Mouse (Mus musculus) urinary bladder, adult 2 months (tissue): ENCODE results near the gene Cdc42ep4. TPM values are rescaled to one million over a fixed set of nuclear protein-coding genes. Genes with fewer than 3 reads are reported as not detected.

Source experiments
- DNase-seq: peaks from one replicate; pipeline ENCODE4 v3.0.0; 2022; ENCODE audit warnings: low spot score
- polyA plus RNA-seq: library from polyadenylated mRNA; depleted of rRNA; stranded (reverse); fragments of >200 nt; gene quantifications from 2 replicates; pipeline ENCODE4 v1.2.3, GENCODE M21; 2012

Gene Cdc42ep4
- polyA plus RNA-seq, 1 experiment = 19.8 TPM

DNA sequence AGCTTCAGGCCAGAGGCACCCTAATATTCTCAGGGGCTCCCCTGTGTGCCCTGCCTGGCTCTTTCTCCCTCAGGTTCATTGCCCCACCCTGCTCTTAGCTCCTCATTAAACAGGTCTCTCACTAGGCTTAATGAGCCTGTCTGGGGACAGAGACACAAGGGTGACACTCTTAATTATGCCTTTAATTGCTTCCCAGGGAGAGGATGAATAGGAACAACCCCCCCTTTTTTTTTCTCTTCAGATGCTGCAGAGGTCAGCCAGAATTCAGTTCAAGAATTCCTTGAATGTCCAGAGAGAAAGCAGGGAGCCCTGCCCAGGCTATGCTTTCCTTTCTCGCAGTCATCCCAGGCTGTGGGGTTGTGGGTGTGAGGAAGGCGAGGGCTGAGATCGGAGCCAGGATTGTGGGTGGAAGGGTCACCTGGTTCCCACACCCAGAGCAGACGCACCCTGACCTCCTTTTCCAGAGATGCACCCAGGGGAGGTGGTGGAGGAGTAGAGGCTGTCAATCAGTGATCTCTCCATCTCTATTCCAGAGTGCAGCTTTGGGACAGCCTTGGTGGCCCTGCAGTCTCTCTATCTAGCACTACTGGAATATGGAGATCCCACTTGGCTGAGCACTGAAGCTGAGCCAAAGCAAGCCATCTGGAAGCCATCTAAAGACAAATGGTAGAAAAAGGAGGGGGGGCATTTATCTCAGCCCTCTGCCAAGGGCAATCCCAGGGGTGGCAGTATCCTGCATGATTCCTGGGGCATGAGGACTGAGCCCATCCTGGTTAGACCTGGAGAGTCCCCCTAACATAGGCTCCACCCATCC lies 26.2 kb downstream of the Cdc42ep4 start:
- no peak for DNase-seq

DNA sequence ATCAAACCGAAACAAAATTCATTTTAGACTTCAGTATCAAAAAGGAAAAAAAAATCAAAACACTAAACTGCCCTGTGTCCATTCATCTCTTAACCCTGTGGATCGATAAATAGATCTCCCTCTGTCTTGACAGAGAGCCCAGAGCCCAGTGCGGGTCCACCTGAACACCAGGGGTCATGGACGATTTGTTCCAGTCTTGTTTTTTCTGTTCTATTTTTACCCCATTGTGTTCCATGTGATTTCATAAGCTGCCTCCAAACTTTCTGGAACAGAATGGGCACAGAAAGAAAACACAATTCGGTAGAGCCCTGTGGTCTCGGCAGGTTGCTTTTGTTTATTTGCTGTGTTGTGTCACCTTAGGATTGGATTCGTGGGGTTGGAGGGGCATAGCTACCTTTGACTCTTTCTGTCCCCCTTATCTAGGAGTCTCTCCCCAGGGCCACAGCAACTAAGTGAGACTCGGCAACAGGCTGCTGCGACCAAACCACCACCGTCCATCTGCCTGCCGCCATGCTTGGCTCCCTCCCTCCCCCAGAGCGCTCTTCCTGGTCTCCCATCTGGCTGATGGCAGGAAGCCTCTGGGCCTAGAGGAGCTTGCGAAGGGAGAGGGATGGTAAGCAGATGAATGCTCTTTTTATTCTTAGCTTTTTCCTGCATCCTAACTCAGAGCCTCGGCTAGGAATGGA lies 29.1 kb downstream of the Cdc42ep4 start:
- DNase-seq = no peak

DNA sequence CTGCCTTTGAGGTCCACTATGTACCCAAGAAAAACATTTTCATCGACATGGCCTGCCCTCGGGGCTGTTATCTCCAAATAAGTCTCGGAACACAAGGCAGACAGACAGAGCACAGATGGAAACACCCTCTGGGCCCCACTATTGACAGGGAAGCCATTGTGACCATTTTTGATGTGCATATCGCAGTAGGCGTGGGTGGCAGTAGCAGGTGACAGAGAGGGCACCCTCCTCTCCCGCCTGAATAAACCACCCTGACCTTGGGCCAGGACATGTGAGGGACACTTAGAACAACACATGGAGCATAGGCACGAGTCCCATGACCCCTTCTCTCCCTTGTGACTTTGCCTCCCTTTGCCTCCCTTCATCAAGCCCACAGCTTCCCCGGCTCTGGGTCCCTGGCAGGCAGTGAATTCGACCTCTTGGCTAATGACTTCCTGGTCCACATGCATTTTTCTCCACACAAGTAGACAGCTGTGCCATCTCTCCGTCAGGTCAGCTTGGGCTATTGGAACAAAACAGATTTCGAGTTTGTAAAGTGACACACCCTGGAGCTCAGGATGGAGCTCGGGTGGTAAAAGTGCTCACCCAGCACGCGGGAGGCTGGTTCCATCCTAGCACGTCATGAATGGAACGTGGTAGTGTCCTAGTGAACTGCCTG lies 33.8 kb downstream of the Cdc42ep4 start:
- no peak for DNase-seq

DNA sequence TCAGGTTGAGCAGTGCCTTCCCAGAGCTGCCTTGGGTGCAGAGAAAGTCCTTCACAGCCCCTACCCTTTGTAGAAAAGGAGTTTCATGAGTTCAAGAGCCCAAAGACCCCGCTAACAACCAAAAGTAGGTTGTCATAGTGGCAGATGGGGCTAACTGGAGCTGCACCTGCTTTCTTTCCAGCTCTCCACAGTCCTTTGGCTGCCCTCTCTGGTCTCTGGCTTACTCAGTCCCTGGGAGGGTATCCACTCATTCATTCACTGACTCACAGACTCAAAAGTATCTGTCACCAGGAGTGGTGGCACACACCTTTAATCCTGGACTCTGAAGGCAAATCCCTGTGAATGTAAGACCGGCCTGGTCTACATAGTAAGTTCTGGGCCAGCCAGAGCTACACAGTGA lies 35.5 kb downstream of the Cdc42ep4 start:
- no peak for DNase-seq

DNA sequence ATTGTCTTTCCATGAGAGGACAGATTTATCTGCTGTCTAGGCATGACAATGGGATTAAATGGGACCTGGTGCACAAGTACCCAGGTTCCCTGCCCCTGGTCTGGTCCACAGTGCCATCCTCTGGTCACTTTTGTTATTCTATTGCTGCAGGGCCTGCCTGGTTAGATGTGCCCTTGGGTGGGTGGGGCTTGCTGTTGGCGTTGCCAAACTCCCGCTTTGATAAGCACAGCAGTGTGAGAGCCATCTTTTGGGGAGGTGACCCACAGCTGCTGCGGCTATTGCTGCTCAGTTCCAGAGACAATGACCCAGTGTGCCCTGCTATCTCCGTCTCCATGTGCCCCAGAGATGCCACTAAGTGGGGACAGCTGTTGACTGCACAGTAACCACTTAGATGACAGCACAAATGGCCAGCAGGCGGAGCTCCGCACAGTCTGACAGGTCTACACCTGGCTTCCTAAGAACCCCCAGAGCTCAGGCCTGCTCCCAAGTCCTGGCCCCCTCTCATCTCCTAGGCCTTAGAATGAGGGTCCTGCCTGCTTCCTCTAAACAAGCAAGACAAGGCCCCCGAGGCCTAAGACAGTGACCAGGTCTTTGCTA lies 36.5 kb downstream of the Cdc42ep4 start:
- no peak for DNase-seq

DNA sequence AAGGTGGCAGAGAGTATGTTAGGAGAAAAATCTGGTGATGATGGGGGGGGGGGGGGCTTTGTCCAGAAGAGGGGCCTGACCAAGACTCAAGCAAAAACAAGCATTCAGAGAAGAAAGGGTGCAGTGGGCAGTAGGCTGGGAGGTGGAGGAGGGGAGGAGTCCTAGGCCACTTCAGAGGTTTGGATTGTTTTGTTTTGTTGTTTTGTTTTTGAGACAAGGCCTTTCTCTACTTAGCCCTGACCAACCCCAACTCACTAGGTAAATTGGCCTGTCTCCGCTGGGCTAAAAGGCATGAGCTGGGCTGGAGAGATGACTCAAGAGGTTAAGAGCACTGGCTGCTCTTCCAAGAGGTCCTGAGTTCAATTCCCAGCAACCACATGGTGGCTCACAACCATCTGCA lies 40.6 kb downstream of the Cdc42ep4 start:
- no peak for DNase-seq

DNA sequence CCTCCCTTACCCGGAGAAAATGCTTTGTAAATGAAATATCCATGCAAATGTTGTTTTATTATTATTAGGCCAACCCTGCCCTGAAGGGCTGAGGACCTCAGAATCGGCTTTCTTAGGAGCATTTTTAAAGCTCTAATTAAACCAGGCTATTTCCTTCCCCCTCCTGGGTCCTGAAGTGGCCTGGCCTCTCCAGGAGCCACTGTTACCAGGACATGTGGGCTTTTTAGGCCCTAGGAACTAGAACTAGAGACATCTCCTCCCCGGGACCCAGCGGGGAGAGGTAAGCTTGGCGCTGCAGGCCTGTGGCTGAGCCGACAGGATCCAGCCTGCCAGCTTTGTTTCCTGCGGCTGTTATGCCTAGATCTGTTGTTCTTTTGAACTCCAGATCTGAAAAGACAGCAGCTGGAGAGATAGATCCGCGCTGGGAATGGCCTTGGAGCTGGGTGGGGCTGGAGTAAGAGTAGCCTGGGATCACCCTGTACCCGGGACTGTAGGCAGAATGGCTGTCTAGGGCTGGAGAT lies 41.4 kb downstream of the Cdc42ep4 start:
- DNase-seq = no peak

DNA sequence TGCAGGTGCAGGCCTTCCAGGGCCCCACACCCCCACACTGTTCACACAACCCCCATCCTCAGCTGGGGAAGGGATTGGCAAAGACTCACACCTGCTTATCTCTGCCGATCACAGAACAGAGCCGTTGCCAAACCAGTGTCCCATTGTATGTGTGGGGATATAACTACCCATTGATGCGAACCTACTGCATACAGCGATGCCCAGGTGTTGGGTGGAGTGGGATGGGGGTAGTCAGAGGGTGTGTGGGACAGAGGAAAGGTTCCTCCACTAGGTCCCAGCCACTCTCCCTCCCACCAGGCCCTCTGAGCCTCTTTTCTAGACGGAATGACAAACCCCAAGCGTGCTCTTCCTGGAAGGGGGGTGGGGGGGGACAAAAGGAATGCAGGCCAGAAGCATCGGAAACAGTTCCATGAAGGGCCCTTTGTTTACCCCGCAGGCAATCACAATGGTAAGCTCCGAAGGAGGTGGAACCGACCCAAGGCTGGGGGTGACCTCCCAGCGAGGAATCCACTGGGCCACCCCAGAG lies 41.9 kb downstream of the Cdc42ep4 start, which contains the start of gene Cpsf4l:
Gene Cpsf4l (minus strand): TSS at position 287 of the 526 bp plus-strand sequence.
- no peak for DNase-seq

DNA sequence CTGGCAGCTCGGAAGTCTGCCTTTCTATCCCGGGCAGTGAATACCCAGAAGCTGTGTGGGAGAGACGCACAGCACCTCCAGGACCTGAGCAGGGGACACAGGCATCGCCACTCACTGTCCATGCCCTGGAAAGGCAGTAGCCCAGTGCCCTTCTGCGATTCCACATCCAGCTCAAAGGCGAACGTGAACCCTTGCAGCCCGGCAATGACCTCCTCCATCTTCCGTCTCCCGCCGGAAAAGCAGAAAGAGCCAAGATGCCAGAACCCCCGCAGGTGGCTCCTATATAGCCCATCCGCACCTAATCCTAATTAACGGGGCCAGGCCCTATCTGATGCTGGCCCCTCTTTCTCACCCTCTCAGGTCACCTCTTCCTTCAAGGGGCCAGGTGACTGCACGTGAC lies 42.4 kb downstream of the Cdc42ep4 start:
- DNase-seq = no peak

DNA sequence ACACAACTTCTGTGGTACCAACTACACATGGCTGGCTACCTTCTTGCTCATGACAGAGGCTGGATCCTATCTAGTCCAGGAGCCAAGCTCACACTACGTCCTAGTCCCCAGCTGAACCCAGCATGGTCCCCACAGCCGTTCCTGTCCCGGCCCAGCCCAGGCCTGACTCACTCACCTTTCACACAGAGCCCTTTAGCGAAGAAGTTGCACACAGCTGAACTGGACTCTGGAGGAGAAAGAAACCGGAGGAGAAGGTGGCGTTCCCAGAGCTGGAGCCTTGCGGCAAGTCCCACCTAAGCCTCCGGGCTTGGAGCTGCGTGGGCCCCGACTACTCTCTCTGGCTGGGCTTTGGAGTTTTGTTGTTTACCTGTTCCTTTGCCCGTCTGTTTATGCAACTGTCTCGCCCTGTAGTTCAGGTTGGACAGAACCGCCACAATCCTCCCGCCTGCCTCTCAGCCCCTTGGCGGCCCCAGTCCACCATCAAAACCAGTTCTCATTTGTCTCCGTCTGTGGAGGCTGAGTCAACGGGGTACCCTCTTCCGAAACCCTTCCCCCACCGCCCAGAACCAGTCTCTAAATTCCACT lies 43.0 kb downstream of the Cdc42ep4 start:
- DNase-seq = peak; percentile 56

DNA sequence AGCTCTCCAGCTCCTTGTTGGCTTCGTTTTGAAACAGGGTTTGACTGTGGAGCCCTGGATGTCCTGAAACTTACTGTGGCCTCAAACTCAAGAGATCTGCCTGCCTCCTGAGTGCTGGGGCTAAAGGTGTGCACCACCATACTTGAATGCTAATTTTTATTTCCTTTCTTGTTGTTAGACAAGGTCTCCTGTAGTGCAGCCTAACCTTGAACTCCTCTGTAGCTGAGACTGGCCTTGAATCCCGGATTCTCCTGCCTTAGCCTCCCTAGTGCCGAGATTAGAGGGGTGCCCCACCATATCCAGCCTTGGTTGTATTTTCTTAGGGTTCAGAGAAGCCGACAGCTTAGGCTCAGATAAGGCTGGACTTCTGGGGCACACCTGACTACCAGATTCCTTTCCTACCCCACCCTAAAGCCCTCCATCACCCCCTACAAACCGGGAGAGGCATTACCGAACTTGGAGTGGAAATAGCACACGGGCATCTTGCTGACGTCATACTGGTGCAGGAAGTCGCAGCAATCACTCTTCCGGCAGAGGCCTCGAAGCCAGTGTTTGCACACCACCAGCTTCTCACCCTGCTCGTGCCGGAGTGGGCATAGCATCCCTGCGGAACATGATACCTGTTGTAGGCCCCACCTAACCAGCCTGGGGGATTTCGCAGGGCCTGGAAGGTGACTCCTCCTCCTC lies 45.6 kb downstream of the Cdc42ep4 start:
- no peak for DNase-seq

DNA sequence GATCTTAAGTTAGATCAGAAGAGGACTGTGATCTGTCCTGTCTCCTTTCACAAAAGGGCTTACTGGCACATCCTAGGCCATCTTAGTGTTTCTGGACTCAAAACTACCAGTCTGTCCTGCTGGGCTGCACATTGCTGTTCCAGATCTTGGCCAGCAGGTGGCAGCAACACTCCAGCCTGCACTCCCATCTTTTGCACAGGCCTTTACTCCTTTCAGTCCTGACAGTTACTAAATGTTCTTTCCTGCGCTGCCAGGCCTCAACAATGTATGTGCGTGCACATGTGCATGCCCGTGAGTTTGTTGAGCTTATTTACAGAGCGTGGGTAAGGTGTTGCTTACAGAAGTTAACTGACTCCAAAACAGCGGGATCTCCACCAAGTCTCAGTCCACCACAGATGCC lies 47.9 kb downstream of the Cdc42ep4 start:
- DNase-seq = peak; percentile 63

DNA sequence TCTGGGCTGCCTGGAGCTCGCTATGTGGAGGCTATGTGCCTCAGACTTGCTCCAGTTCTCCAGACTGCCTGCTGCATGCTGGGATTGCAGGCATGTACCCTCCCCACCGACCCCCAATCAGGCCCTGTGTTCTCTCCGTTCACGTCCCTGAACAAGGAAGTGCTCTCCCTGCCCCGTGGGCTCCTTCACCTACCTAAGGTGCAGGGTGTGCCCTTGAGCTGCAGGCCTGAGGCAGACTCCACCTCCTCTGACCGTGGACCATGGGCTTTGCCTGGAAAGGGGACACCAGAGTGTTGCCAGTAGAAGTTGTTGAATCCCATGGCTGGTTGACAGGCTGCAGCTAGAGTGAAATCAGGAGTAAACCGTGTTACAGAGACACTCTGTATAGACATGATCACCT lies 52.0 kb downstream of the Cdc42ep4 start:
- DNase-seq = no peak

DNA sequence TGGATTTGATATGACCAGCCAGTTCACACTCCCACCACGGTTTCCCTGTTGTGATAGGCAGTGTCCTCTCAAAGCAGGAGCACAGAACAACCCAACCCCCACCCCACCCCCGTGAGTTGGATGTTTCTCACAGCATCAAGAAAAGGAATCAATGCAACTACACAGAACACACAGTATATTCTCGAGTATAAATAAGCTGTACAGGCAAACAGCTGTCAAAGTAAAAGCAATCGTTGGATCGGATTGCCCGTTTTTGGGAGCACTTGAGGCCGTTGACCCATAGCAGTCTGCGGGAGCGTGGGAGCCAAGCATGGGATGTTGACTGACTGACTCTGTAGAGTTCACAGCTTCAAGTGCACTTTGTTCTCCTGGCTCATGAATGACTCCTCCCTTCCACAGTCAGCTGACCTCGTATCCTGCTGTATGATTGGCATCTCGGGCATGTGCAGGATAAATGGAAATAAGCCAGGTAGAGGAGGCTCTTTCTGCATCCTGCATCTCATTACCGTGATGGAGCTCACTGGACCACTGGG lies 53.6 kb downstream of the Cdc42ep4 start:
- no peak for DNase-seq

DNA sequence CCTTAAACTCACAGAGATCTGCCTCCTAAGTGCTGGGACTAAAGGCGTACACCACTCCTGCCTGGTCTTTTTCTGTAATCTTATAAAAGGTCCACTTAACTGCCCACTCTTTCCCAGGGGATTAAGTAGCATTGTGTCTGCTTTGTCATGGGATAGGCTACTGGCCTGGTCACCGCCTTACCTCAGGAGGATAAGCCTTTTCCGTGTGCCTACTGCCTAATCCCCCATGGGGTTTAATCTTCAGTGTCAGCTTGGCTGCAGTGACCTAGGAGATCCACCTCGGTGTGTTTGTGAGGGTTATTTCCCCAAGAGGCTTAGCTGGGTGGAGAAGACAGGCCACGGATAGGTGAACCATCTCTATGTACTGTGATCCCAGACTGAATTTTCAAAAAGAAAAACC lies 54.1 kb downstream of the Cdc42ep4 start:
- no peak for DNase-seq

DNA sequence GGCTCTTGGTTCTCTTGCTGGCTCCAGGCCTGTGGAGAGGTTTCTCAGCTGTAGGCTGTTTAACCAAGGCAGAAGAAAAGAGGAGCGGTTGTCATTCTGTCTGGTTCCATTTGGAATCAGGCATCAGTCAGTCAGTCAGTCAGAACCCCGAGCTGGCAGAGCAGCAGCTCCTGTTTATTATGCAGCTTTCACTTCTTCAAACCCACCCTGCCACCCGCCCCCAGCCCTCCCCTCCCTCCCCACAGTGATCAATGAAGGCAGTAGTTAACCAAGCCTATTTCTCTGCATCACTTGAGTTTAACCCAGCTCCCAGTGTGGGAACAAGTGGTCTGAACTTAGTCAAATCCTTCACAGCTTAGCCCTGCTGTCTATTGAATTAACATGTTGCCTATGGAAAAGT lies 59.8 kb downstream of the Cdc42ep4 start:
- no peak for DNase-seq

DNA sequence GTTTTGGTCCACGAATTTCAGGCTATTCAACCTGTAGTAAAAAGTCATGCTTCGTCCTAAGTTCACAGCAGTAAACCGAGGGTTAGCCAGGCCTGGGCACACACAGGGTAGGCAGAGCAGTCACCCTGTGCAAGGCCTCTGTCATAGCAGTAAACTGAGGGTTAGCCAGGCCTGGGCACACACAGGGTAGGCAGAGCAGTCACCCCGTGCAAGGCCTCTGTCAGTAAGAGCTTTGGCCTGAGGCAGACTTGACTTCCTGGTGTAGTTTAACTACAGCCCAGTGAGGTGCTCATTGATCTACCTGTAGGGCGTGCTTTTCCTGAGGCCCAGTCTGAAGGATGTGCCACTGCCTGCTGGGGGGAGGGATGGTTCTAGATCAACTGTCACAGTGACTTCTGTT lies 60.4 kb downstream of the Cdc42ep4 start:
- no peak for DNase-seq

DNA sequence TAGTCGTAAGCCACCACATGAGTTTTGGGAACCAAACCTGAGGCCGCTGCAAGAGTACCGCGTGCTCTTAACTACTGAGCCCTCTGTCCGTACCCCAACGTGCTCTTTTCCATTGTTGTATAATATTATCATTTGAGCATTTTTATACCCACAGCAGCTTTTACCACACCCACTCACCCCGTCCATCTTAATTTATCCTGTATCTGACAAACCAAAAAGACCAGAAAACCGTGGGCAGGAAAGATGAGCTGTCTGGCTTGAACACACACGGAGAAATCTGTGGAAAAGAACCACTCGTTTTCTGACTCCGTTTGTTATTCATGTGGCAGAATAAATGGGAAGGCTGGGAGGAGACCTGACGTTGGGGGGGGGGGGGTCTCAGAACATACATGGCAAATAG lies 61.2 kb downstream of the Cdc42ep4 start:
- DNase-seq = no peak

DNA sequence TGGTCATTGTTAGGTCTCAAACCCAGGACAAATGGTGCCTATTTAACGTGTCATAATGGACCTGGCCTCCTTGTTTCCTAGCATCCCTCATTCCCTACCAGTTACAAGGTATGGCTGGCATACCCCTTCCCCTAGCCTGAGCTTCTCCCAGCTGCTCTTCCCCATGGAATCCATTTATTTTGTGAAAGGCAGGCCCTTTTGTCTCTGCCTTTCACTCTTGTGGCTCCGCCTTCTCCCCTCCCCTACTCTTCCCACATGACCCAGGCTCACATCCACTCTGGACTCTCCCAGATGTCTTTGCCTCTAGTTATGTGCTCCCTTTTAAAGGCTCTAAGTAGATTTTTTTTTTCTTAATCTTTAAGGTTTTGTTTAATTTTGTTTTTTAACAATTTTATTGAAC lies 64.7 kb downstream of the Cdc42ep4 start:
- no peak for DNase-seq

DNA sequence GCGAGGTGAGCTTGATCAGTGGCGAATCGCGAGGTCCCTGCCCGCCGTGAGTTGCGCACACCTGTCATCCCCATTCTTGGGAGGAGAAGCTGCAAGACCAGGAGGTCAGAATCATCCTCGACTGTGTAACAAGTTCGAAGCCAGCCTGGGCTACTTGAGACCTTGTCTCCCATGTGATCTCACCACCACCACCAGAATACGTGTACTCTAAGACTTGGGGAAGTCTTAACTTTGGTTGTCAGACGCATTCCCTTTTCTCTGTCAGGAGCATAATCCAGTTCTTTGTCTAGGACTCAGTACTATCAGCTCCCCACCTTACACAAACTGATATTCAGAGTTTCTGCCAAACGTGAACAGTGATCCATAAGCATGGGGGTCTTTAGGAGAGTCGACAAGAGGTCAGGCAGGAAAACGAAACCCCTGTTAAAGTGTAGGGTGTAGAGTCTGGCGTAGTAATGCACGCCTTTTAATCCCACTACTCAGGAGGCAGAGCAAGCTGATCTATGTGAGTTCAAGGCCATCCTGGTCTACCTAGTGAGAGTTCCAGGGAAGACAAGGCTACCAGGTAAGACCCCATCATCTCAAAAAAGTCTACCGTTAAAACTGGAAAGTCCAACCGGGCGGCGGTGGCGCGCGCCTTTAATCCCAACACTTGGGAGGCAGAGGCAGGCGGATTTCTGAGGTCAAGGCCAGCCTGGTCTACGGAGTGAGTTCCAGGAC lies 66.8 kb downstream of the Cdc42ep4 start:
- DNase-seq = no peak
